Mouse (Mus musculus) heart, adult 2 months (tissue): ENCODE measurements at regions not wholly inside any gene's neighbourhood (a gene's known extent, or its start where the extent isn't known, plus 50 kb on each side); places are given as distances from the start of the nearest gene placed in this dataset.
"Not testable (repeated sequence)": the region's sequence is repeated elsewhere in the genome, so short reads cannot be mapped to it uniquely, and the experiment has no call there.

Experiments
- DNase-seq, 2 experiments: peaks; one replicate each; pipeline ENCODE4 v3.0.0; 2021
- H3K27ac ChIP-seq: fragments of 200-600 bp; 2 replicates; pipeline ENCODE4 v1.8.1; 2022
- H3K27me3 ChIP-seq: fragments of 200-500 bp; 2 replicates; pipeline ENCODE4 v1.6.1; 2012; ENCODE audit warnings: mild to moderate bottlenecking, low read length, inconsistent platforms, mixed read lengths; ENCODE audit not compliant: control insufficient read depth, insufficient read depth
- H3K36me3 ChIP-seq: fragments of 200-500 bp; 2 replicates; pipeline ENCODE4 v1.6.1; 2012; ENCODE audit warnings: low read length, inconsistent platforms; ENCODE audit not compliant: control insufficient read depth, insufficient read depth
- H3K4me1 ChIP-seq: fragments of 200-500 bp; 2 replicates; pipeline ENCODE4 v1.6.1; 2011; ENCODE audit warnings: low read length; ENCODE audit not compliant: control insufficient read depth, insufficient read depth
- H3K4me3 ChIP-seq: fragments of 200-600 bp; 2 replicates; pipeline ENCODE4 v1.8.1; 2022
- H3K79me2 ChIP-seq: fragments of 200-500 bp; replicated peaks from 2 replicates; pipeline ENCODE4 v1.6.1; 2012; ENCODE audit warnings: mild to moderate bottlenecking, inconsistent platforms, low read length, moderate library complexity, mixed read lengths; ENCODE audit not compliant: control insufficient read depth, insufficient read depth
- H3K9ac ChIP-seq: fragments of 200-500 bp; 2 replicates; pipeline ENCODE4 v1.6.1; 2012; ENCODE audit warnings: low read depth, mild to moderate bottlenecking, control low read depth, inconsistent platforms, low read length, mixed read lengths
- CTCF ChIP-seq: fragments of 200-600 bp; IDR thresholded peaks from 2 replicates; pipeline ENCODE4 v1.8.1; 2022; ENCODE audit warnings: antibody characterized with exemption, mild to moderate bottlenecking, moderate library complexity
- EP300 ChIP-seq: fragments of 200-500 bp; IDR thresholded peaks from 2 replicates; pipeline ENCODE4 v1.6.1; 2011; ENCODE audit warnings: low read depth, low read length, control low read depth; ENCODE audit not compliant: insufficient read depth
- POLR2A ChIP-seq: fragments of 200-500 bp; IDR thresholded peaks from 2 replicates; pipeline ENCODE4 v1.6.1; 2011; ENCODE audit warnings: mild to moderate bottlenecking, low read depth, low read length, control low read depth; ENCODE audit not compliant: insufficient read depth
- WGBS: fragments of 180-500 bp; shearing (Covaris S2); methylation state at CpG from one replicate; pipeline ENCODE4 v1.1.7; 2018; 5-methylcytosine and 5-hydroxymethylcytosine counted together
- intact Hi-C: fragments of 180-260 bp; cut with DNase I; formaldehyde crosslinking; loops from one replicate; pipeline ENCODE4 v1.15.1; 2025

DNA sequence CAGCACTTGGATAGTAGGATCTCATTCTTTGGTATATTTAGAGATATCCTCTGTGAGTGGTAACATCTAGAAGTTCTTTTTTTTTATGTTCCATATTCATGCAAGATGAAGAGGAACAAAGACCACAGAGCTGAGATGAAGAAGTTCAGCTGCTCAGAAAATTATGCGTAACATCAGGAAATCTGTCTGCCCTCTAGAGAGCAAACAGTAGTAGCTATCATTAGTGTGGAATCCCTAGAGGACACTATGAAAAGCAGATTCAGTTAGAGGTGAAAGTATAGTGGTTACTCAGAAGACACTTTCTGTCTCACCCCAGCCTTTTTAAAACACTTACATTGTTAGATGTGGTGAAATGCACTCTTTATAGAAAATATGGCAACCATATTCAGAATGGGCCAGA is 1214.9 kb upstream of the Tacstd2 start:
- no peak for DNase-seq
- TF ChIP-seq CTCF (no peak), EP300 (no peak), POLR2A (no peak)
- no peak overlapping the region for H3K27ac ChIP-seq
- no peaks in the 10 kb centered on the region for H3K27me3 ChIP-seq
- no peaks in the 10 kb centered on the region for H3K4me1 ChIP-seq
- H3K9ac ChIP-seq = no peak overlapping the region
- no peaks in the 10 kb centered on the region for H3K79me2 ChIP-seq
- no peak overlapping the region for H3K4me3 ChIP-seq
- intact Hi-C loops = no loop called here
- WGBS = 97% methylated on average over 1 of the region's 1 CpGs
- H3K36me3 ChIP-seq = no peaks in the 10 kb centered on the region

DNA sequence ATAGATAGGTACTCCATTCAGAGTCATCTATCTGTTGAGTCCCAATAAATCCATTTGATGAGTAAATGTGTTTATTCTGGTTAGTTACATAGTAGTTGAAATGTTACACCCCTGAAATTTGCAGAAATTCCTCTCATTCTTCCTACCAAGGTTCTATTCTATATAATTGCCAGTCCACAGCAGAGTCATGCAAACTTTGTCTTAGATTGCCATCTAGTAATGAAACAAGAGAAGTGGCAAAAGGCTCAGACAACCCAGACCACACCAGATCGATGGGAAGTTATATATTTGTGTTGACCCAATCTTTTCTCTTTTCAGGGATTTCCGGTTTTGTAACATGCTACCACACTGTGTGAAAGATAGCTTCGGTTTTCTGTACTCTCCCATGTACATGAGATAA is 1214.1 kb upstream of the Tacstd2 start:
- no peak overlapping the region for H3K4me3 ChIP-seq
- H3K36me3 ChIP-seq = no peaks in the 10 kb centered on the region
- H3K27ac ChIP-seq = no peak overlapping the region
- intact Hi-C loops = no loop called here
- no peaks in the 10 kb centered on the region for H3K4me1 ChIP-seq
- TF ChIP-seq POLR2A = no peak
- TF ChIP-seq CTCF = no peak
- TF ChIP-seq EP300 = no peak
- no peaks in the 10 kb centered on the region for H3K27me3 ChIP-seq
- DNase-seq = no peak
- WGBS = 62% methylated on average over 3 of the region's 3 CpGs
- no peaks in the 10 kb centered on the region for H3K79me2 ChIP-seq
- no peak overlapping the region for H3K9ac ChIP-seq

DNA sequence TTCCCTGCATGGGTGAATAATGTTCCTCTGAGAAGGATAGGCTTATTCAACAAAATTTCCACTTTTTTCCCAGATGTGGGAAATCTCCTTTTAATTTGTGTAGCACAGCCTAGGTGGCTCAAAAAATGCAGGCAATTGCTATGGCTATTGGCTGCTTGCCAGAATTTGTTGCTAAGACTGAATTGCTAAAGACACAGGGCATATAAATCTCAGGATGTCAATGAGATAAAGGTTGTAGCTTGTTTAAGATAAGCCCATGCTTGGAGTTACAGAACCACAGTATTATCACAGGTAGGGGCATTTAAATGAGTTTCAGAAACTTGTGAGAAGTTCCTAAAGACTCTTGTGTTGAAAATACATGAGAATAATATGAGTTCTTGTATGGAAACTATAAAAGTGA is 1203.0 kb upstream of the Tacstd2 start:
- H3K9ac ChIP-seq = no peak overlapping the region
- H3K27me3 ChIP-seq = no peaks in the 10 kb centered on the region
- no peaks in the 10 kb centered on the region for H3K79me2 ChIP-seq
- intact Hi-C loops = no loop called here
- no peak overlapping the region for H3K4me3 ChIP-seq
- H3K36me3 ChIP-seq = no peaks in the 10 kb centered on the region
- DNase-seq = no peak
- no peak for TF ChIP-seq POLR2A
- no peak for TF ChIP-seq CTCF
- TF ChIP-seq EP300 = no peak
- H3K4me1 ChIP-seq = no peaks in the 10 kb centered on the region
- no peak overlapping the region for H3K27ac ChIP-seq

DNA sequence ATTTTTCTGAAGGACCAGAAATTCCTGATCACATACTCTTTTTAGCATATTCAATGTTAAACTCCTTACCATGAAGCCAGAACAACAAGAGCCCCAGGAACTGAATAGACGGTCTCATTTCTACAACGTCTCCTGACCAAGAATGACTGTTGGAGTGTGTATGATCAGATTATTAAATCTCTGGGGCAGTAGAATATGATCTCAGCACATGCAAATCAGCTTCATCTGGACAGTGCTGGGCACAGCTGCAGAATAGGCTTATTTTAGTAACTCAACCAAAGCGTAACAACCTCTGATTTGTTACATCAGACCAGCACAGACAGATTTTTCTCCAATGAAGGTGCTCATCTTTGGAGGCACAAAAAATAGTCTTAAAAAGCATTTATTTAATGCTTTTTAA is 1201.1 kb upstream of the Tacstd2 start:
- H3K79me2 ChIP-seq = no peaks in the 10 kb centered on the region
- no peak overlapping the region for H3K4me3 ChIP-seq
- no peak for DNase-seq
- H3K27me3 ChIP-seq = no peaks in the 10 kb centered on the region
- TF ChIP-seq CTCF (no peak), POLR2A (no peak), EP300 (no peak)
- no peaks in the 10 kb centered on the region for H3K36me3 ChIP-seq
- intact Hi-C loops = no loop called here
- H3K27ac ChIP-seq = no peak overlapping the region
- no peaks in the 10 kb centered on the region for H3K4me1 ChIP-seq
- WGBS = 81% methylated on average over 3 of the region's 3 CpGs
- no peak overlapping the region for H3K9ac ChIP-seq

DNA sequence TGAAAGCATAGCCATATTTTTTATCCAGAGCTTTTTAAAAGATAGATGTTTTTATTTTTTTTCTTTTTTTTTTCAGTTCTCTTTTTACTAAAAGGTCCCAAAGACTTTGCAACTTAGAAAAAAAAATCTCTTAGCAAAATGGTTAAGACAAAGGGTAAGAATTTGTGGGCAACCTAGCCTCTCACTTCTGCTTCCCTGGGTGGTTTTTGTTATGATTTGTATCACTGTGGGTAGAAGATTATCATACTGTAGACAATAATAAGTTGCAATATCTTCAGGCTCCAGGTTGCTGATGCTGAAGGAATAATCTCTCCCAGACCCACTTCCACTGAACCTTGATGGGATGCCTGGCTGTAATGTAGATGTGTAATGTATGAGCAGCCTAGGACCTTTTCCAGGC is 1200.5 kb upstream of the Tacstd2 start:
- intact Hi-C loops = no loop called here
- TF ChIP-seq EP300 (no peak), CTCF (no peak), POLR2A (no peak)
- Histone ChIP-seq H3K4me3 (no peak overlapping the region), H3K9ac (no peak overlapping the region), H3K4me1 (no peaks in the 10 kb centered on the region), H3K79me2 (no peaks in the 10 kb centered on the region), H3K27ac (no peak overlapping the region), H3K36me3 (no peaks in the 10 kb centered on the region), H3K27me3 (no peaks in the 10 kb centered on the region)
- no peak for DNase-seq

GRCm38 (mm10) chr6:68711084-68711483 is 1175.5 kb upstream of the Tacstd2 start:
- H3K36me3 ChIP-seq, H3K27me3 ChIP-seq, H3K79me2 ChIP-seq, H3K9ac ChIP-seq, H3K4me3 ChIP-seq, H3K27ac ChIP-seq, H3K4me1 ChIP-seq, DNase-seq, intact Hi-C loops: not testable (repeated sequence)
- WGBS = 41% methylated on average over 1 of the region's 1 CpGs

- H3K27me3 ChIP-seq, H3K4me3 ChIP-seq, H3K36me3 ChIP-seq, intact Hi-C loops, H3K27ac ChIP-seq, DNase-seq, H3K4me1 ChIP-seq, H3K79me2 ChIP-seq, H3K9ac ChIP-seq: not testable (repeated sequence)
Measured at GRCm38 (mm10) chr6:68704291-68704800, 1168.8 kb upstream of the Tacstd2 start.

DNA sequence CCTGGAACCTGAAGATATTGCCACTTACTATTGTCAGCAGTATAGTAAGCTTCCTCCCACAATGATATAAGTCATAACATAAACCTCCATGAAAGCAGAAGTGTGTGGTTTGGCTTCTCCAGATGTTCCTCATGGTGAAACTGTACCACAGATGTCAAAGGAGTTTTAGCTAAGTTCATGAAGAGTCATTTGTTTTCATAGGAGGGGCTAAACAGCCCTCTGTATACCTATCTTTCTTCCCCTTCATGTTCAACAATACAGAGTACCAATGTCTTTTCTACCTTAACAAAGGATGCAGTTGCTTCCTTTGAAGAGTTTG is 1145.2 kb upstream of the Tacstd2 start:
- H3K36me3 ChIP-seq, H3K4me1 ChIP-seq, DNase-seq, H3K27ac ChIP-seq, H3K27me3 ChIP-seq, H3K9ac ChIP-seq, H3K79me2 ChIP-seq, intact Hi-C loops, H3K4me3 ChIP-seq: not testable (repeated sequence)
